Mouse (Mus musculus) T-cell, adult 2 months (primary cell): ENCODE results near the gene Lrrc75b.

Experiments used
- DNase-seq: peaks from one replicate; pipeline ENCODE4 v3.0.0; 2022; ENCODE audit warnings: low spot score

Lrrc75b gene

GRCm38 (mm10) chr10:75568029-75568428, 7.9 kb upstream of the Lrrc75b start:
- DNase-seq = no peak

DNA sequence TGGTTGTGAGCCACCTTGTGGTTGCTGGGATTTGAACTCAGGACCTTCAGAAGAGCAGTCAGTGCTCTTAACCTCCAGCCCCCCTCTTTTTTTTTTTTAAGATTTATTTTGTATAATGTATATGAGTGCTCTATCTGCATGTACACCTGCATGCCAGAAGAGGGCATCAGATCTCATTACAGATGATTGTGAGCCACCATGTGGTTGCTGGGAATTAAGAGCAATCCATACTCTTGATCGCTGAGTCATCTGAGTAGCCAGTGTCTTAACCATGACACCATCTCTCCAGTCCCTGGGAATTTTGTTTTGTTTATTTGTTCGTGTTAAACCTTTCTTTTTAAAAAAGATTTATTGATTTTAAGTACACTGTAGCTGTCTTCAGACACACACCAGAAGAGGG, 6.6 kb upstream of the Lrrc75b start:
- DNase-seq = peak; percentile 24

DNA sequence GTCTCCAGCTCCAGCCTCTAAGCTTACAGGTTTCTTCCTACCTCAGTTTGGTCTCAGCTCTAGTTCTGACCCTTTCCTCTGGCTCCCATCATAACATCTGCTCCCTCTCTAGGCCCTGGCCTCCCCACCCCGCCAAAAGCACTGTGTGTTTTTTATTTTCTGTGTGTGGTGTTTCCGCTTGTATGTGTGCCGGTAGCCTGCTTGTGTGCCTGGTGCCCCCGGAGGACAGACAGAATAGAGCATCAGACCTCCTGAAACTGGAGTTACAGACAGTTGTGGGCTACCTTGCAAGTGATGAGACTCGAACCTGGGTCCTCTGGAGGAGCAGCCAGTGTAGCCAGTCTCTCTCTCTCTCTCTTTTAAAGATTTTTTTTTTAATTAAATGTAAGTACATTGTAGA, 6.2 kb upstream of the Lrrc75b start:
- DNase-seq = peak; percentile 44

DNA sequence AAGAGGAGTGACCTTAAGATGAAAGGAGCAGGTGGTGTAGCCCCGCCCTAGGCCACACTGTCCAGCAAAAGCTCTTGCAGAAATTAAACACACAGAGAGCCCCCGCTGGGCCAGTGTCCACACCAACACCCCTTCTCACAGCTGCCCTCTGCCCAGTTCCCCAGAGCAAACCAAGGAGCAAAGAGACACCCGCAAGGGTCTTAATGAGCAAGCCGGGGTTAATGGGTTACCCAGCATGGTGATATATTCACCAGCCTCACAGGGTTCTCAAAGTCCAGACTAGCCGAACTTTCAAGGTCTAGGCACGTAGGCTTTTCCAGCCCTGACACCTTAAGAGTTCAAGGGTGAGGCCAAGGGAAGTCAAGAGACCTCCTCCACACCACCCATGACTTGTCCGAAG, 5.8 kb upstream of the Lrrc75b start:
- no peak for DNase-seq

GRCm38 (mm10) chr10:75565436-75565835, 5.3 kb upstream of the Lrrc75b start:
- DNase-seq = peak; percentile 88

- DNase-seq = no peak
These were observed 4.6 kb upstream of the Lrrc75b start for GRCm38 (mm10) chr10:75564687-75565265.

GRCm38 (mm10) chr10:75562596-75562995, 2.5 kb upstream of the Lrrc75b start:
- no peak for DNase-seq

DNA sequence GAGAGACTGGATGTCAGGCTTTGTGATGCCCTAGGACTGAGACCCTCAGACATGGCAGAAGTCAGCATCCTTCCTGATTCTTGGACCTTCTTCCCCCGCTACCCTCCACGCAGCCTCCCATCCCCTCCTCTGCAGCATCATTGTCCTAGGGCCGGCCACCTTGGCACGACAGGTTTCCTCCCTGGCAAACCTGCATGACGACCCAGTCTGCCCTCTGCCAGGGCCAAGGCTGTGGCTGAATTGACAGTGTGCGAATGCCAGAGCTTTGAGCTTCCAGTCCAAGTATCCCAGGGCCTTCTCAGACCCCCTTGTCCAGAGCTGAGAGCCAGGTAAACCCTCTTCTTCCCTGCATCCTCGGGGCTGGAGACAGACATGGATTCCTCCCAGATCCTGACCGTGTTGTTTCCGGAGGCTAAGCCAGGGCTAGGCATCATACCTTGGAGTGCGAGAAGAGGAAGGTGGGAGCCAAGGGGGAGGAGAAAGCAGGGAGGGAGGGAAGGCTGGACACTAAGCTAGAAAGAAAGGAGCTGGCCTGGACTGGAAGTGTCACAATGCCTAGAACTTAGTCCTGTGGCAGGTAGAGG, 1.0 kb upstream of the Lrrc75b start, which contains the start of gene Ggt1:
Gene Ggt1, plus strand, starts transcription at position 534 of the 584 bp plus-strand sequence.
- no peak for DNase-seq

DNA sequence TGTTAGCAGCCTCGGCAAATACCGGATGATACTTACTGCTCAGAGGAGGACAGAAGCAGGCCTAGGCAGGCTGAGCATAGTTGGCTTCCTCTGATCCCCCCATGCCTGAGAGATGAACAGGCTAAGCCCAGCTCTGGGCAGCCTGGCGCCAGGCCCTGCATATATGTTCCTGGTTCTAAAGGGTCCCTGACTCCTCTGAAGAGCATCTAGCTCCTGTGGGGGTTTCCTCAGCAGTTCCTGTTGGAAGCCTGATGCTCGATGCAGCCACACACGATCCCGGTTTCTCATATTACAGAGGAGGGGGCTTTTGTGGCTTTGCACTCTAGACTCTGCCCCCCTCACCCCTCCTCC, 394 bp upstream of the Lrrc75b start:
- no peak for DNase-seq

- no peak for DNase-seq
These were observed 972 bp downstream of the Lrrc75b start for GRCm38 (mm10) chr10:75559041-75559675.

DNA sequence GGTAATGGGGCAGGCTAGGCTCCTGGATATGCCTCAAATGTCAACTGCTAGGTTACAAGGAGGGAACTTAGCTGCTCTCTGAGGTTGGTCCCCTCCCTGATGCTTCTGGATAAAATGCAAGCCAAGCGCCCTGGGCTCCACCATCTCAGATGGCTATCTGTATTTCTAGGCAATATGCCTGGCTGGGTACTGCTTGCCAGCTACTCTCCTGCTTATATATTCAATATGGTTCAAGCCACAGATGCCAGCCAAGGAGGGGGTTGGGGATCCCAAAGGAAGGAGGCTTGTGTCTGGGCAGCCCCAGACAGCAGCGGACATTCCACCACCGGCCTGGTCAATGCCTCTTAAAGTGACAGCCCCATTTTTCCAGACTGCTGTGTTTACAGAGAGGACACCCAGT, 1.6 kb downstream of the Lrrc75b start:
- no peak for DNase-seq

DNA sequence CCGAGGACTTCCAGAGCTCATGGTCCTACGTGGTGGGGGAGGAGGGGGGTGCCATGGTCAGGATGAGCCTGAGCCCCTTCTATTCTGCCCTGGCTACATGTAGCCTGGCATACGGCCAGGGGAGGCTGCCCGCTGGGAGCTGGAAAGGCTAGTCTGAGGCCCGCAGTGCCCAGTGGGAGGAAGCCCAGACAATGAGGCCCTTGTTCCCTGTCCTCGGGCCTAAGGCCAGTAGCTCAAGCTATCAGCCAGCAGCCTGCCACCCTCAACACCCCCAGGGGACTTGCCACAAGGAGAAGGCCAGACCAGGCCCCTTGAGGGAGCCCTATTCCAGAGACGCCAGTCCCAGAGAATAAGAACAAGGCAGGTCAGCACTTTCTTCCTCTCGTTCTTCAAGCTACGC, 4.1 kb downstream of the Lrrc75b start:
- no peak for DNase-seq

DNA sequence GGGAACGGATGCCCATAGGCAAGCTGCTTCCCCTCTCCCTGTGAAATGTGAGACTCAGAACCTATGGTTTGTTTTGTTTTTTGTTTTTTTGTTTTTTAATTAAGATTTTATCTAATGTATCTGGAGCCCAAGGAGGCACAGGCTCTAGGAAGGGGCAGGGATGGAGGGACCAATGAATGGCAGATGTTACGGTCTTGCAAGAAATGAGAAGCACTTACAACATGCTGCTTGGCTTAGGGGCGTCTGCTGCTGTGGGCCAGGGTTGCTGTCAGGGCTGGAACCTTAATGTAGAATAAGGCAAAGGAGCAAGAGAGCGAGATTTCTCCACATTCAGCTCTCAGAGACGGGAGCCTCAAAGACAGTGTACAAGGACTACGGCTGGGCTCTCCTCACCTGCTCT, 4.6 kb downstream of the Lrrc75b start:
- DNase-seq = no peak

DNA sequence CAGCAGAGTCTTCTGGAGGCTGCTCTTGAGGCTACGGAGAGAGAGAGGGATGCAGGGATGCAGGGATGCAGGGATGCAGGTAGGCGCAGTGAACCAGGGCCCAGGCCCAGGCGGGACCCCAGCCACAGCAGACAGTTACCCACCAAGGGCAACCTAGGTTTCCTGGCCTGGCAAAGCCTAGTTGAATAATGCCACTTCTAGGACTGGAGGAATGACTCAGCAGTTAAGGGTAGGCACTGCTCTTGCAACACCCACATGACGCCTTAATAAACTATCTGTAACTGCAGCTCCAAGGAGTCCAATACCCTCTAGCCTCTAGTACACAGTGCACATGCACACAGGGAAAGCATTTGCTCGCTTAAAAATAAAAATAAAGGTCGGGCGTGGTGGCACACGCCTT, 6.0 kb downstream of the Lrrc75b start:
- no peak for DNase-seq

DNA sequence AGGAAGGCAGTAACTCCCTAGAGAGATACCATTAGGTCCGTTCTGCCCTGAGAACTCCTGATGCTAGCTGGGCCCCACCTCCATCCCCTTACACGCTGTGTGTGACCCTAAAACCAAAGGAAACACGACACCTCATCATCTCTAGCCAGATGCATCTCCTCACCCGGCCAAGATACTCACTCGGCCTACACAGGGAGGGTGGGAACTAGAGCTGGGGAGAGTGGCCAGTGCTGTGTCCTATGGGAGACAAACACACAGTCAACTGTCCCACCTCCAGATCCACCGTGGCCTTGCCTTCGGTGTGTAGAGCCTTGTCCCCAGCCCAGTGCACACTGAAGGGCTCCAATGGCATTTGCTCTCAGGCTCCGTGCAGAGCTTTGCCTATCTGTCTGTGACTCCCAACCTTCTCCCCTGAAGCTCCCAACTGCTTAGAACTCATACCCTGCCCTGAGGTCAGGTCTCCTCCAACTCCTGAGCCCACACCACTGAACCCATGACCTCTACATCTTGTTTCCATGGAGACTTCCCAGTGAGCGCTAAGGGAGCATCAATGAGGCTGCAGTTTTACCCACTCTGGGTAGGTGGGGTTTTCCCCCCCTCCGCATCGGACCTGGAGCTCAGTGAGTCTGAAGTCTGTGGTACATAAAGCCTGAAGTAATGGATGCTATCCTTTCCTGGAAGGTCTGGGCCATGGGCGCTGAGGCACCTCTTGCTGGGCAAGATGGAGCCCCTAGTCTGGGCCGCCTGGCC, 7.3 kb downstream of the Lrrc75b start:
- no peak for DNase-seq

- DNase-seq = no peak
These were observed 8.0 kb downstream of the Lrrc75b start for GRCm38 (mm10) chr10:75552106-75552505.

- DNase-seq = no peak
These were observed 9.0 kb downstream of the Lrrc75b start for GRCm38 (mm10) chr10:75551175-75551574.

DNA sequence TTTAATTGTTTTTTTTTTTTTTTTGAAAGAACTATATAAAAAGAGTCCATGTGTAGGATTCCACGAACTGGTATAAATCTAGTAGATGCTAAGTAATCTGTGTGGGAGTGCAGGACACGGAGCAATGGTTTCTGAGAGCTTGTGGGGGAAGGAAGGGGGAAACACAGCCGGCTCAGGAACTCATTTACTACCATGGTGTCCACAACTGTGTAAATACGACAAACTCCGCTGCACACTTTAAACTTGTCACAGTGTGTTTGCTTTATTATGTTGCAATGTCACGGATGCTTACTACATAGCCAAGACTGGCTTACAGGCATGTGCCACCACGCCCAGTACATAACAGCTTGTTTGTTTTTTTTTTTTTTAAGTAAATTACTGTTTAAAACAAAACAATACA, 10.2 kb downstream of the Lrrc75b start:
- no peak for DNase-seq

DNA sequence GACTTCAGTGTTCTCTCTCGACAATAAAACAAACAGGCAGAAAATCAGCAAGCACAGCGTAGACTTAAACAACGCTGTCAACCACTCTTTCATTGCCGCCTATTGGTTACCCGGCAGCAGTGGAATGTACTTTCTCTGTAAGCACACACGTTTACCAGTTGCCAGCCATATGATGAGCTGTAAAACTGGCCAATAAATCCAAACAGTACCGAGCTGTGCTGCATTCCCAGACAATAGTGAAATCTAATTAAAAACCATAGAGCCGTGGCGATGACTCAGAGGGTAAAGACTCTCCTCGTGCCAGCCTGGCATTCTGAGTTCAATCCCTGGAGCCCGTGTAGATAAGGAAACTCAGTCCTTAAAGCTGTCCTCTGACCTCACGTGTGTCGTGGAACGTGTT, 11.6 kb downstream of the Lrrc75b start:
- no peak for DNase-seq

DNA sequence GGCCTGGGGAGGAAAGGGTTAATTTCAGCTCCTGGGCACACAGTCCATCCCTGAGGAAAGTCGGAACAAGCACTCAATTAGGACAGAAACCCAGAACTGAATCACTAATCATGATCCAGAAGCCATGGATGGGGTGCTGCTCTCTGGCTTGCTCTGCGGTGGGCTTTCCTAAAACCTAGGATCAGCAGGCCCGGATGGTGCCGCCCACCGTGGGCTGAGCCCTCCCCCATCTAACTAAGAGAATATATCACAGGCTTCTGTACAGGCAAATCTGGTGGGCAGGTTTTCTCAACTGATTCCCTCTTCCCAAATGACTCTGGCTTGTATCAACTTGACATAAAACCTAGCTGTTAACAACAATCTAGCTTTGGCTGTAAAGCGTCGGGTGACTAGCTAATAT, 12.2 kb downstream of the Lrrc75b start:
- DNase-seq = no peak

GRCm38 (mm10) chr10:75536123-75536522, 24.0 kb downstream of the Lrrc75b start:
- DNase-seq = peak; percentile 77

DNA sequence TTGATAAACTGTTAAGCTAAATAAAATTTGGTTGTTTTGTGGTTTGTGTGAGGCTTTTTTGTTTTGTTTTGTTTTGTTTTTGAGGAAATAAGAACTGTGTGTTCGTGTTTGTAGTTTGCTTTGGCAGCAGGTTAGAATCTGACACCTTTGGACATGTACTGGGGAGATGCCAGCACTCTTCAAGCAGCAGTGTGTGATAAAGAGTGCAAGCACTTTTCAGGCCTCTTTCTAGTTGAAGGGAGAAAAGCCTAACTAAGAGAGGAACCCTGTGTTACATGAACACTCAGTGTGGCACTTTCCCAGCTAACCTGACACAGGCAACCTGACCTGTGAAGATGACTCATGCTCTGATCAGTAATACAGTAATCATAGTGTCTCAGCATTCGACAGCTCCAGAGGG, 24.7 kb downstream of the Lrrc75b start:
- no peak for DNase-seq

- no peak for DNase-seq
These were observed 25.2 kb downstream of the Lrrc75b start for GRCm38 (mm10) chr10:75534934-75535333.
